Mouse (Mus musculus): ENCODE results near the gene Sik2.

DNA sequence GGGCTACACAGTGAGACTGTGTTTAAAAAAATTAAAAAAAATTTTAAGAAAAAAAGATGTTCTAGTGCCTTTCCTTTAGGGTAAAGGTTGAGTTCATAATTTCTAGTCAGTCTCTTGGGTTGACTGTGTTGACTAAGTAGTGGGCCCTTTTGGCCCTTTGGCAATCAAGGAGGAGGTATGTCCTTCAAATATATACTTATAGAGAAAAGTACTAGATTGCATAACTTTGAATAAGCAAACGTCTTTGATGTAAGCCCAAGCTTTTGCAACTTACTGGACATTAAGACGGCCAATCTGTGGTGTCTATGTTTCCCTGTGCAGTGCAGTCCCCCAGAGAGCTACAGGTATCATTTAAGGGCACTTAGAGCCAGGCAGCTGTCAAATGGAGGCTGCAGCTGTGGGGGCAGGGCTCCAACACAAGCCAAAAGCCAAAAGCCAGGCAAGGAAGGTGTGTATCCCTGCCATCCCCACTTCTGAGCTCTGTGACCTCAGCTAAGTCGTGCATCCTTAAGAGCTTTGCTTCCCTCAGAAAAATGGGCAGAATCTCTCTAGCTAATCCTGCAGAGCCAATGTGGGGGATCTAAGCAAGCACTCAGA lies 118.3 kb downstream of the Sik2 start:
- TF ChIP-seq CTCF (IDR thresholded peaks at IDR 0.05; ENCODE audit: low read depth, low read length) = no peak
- no peak for TF ChIP-seq POLR2A (IDR thresholded peaks at IDR 0.05; ENCODE audit: insufficient read depth, low read length)
- no peak for TF ChIP-seq EP300 (IDR thresholded peaks at IDR 0.05; ENCODE audit: insufficient read depth, low read depth, low read length)

All from ES-Bruce4 (cell line).